Mouse (Mus musculus) megakaryocyte progenitor cell, adult 5-6 weeks (primary cell): ENCODE measurements around the gene Hcrtr2. TPM values are rescaled to one million over a fixed set of nuclear protein-coding genes. Genes with fewer than 3 reads are reported as not detected.
A peak's percentile ranks its signal among the peaks of the same experiment; 100 is the strongest.

ENCODE experiments used
- ATAC-seq: replicated peaks from 2 replicates; pipeline ENCODE4 v1.8.0; 2016; ENCODE audit warnings: mild to moderate bottlenecking, moderate TSS enrichment, inconsistent platforms; ENCODE audit not compliant: poor library complexity
- total RNA-seq, 2 experiments: library from RNA; stranded (forward) in 1 of 2; stranded (reverse) in 1 of 2; fragments of 157-497, 149-512 nt in 1 of 2; fragments of 200-1000 nt in 1 of 2; gene quantifications; 2 replicates each; pipeline versions ENCODE4 v1.2.3 to v1.2.4; 2015 to 2017

Gene Hcrtr2
- total RNA-seq (2015) (not detected in 2 replicates), total RNA-seq (2017) (not detected in 2 replicates)

GRCm38 (mm10) chr9:76323756-76324155, at the start of gene Hcrtr2:
TSS of gene Hcrtr2 (minus strand) at chr9:76323856.
- no peak for ATAC-seq

- ATAC-seq = no peak
Measured at GRCm38 (mm10) chr9:76364874-76365273, 41.2 kb upstream of the Hcrtr2 start.

- no peak for ATAC-seq
Measured at GRCm38 (mm10) chr9:76360374-76360773, 36.7 kb upstream of the Hcrtr2 start.

- no peak for ATAC-seq
Measured at GRCm38 (mm10) chr9:76352346-76352745, 28.7 kb upstream of the Hcrtr2 start.

- ATAC-seq = no peak
Measured at GRCm38 (mm10) chr9:76347298-76347697, 23.6 kb upstream of the Hcrtr2 start.

- no peak for ATAC-seq
Measured at GRCm38 (mm10) chr9:76331081-76331480, 7.4 kb upstream of the Hcrtr2 start.

- no peak for ATAC-seq
Measured at GRCm38 (mm10) chr9:76323186-76323701, 412 bp downstream of the Hcrtr2 start.

- no peak for ATAC-seq
Measured at GRCm38 (mm10) chr9:76322122-76323052, 1.3 kb downstream of the Hcrtr2 start.

- ATAC-seq = no peak
Measured at GRCm38 (mm10) chr9:76321589-76321988, 2.1 kb downstream of the Hcrtr2 start.

- ATAC-seq = no peak
Measured at GRCm38 (mm10) chr9:76320755-76321154, 2.9 kb downstream of the Hcrtr2 start.

GRCm38 (mm10) chr9:76318302-76318701, 5.4 kb downstream of the Hcrtr2 start:
- ATAC-seq = no peak

- ATAC-seq = no peak
Measured at GRCm38 (mm10) chr9:76315096-76315495, 8.6 kb downstream of the Hcrtr2 start.

- ATAC-seq = no peak
Measured at GRCm38 (mm10) chr9:76313921-76314320, 9.7 kb downstream of the Hcrtr2 start.

- ATAC-seq = no peak
Measured at GRCm38 (mm10) chr9:76312221-76312620, 11.4 kb downstream of the Hcrtr2 start.

- ATAC-seq = no peak
Measured at GRCm38 (mm10) chr9:76291384-76291783, 32.3 kb downstream of the Hcrtr2 start.

- no peak for ATAC-seq
Measured at GRCm38 (mm10) chr9:76270886-76271285, 52.8 kb downstream of the Hcrtr2 start.

GRCm38 (mm10) chr9:76257731-76258130, 65.9 kb downstream of the Hcrtr2 start:
- no peak for ATAC-seq

- no peak for ATAC-seq
Measured at GRCm38 (mm10) chr9:76252544-76252943, 71.1 kb downstream of the Hcrtr2 start.

- ATAC-seq = no peak
Measured at GRCm38 (mm10) chr9:76252109-76252508, 71.5 kb downstream of the Hcrtr2 start.

GRCm38 (mm10) chr9:76242322-76242721, 81.3 kb downstream of the Hcrtr2 start:
- ATAC-seq = no peak

GRCm38 (mm10) chr9:76237946-76238345, 85.7 kb downstream of the Hcrtr2 start:
- no peak for ATAC-seq

- ATAC-seq = peak; percentile 37; the same call in 1 of the 2 replicates
Measured at GRCm38 (mm10) chr9:76237243-76237642, 86.4 kb downstream of the Hcrtr2 start.
